Mouse (Mus musculus) embryonic facial prominence, embryonic 14.5 days (tissue): ENCODE results near the gene Susd6. TPM values are rescaled to one million over a fixed set of nuclear protein-coding genes. Genes with fewer than 3 reads are reported as not detected.

ENCODE experiments used
- ATAC-seq: fragments of 200-750 bp; cut with Nextera tagmentation; 2 replicates; pipeline ENCODE4 v1.8.0; 2017; ENCODE audit warnings: low read depth, moderate number of reproducible peaks, moderate TSS enrichment
- DNase-seq: peaks from one replicate; pipeline ENCODE4 v3.0.0-alpha.2; 2015; ENCODE audit warnings: low spot score
- H3K27ac ChIP-seq: fragments of 300-500 bp; sonication (generic); replicated peaks from 2 replicates; pipeline ENCODE4 v1.5.1; 2014; ENCODE audit warnings: low read depth, mild to moderate bottlenecking, low read length, moderate library complexity
- H3K27me3 ChIP-seq: fragments of 300-500 bp; sonication (generic); replicated peaks from 2 replicates; pipeline ENCODE4 v1.6.1; 2014; ENCODE audit warnings: low read length; ENCODE audit not compliant: control insufficient read depth, insufficient read depth
- H3K36me3 ChIP-seq: fragments of 300-500 bp; sonication (generic); 2 replicates; pipeline ENCODE4 v1.6.1; 2014; ENCODE audit warnings: low read length, mixed read lengths; ENCODE audit not compliant: control insufficient read depth, insufficient read depth
- H3K4me1 ChIP-seq: fragments of 300-500 bp; sonication (generic); 2 replicates; pipeline ENCODE4 v1.6.1; 2014; ENCODE audit warnings: antibody characterized with exemption, low read length; ENCODE audit not compliant: control insufficient read depth, insufficient read depth
- H3K4me2 ChIP-seq: fragments of 300-500 bp; sonication (generic); 2 replicates; pipeline ENCODE4 v1.6.1; 2014; ENCODE audit warnings: low read depth, mild to moderate bottlenecking, low read length, moderate library complexity, mixed read lengths
- H3K4me3 ChIP-seq: fragments of 300-500 bp; sonication (generic); 2 replicates; pipeline ENCODE4 v1.5.1; 2014; ENCODE audit warnings: low read depth, mild to moderate bottlenecking, low read length
- H3K9ac ChIP-seq: fragments of 300-500 bp; sonication (generic); 2 replicates; pipeline ENCODE4 v1.6.1; 2014; ENCODE audit warnings: low read depth, mild to moderate bottlenecking, low read length, moderate library complexity, mixed read lengths
- H3K9me3 ChIP-seq: fragments of 300-500 bp; sonication (generic); 2 replicates; pipeline ENCODE4 v1.6.1; 2016; ENCODE audit warnings: low read length; ENCODE audit not compliant: control insufficient read depth
- WGBS: fragments of 180-500 bp; shearing (Covaris S2); extraction: QIAGEN DNeasy Blood & Tissue Kit; methylation state at CpG from one replicate; pipeline ENCODE4 v1.1.7; 2014; 5-methylcytosine and 5-hydroxymethylcytosine counted together
- polyA plus RNA-seq: library from polyadenylated mRNA; unstranded; fragments of >200 nt; fragmentation: Nextera tagmentation; extraction: Ambion mirVana; gene quantifications from 2 replicates; pipeline ENCODE4 v1.2.1, GENCODE M21; 2014

The Susd6 gene
- polyA plus RNA-seq: 20.6 and 21.0 TPM in 2 replicates

DNA sequence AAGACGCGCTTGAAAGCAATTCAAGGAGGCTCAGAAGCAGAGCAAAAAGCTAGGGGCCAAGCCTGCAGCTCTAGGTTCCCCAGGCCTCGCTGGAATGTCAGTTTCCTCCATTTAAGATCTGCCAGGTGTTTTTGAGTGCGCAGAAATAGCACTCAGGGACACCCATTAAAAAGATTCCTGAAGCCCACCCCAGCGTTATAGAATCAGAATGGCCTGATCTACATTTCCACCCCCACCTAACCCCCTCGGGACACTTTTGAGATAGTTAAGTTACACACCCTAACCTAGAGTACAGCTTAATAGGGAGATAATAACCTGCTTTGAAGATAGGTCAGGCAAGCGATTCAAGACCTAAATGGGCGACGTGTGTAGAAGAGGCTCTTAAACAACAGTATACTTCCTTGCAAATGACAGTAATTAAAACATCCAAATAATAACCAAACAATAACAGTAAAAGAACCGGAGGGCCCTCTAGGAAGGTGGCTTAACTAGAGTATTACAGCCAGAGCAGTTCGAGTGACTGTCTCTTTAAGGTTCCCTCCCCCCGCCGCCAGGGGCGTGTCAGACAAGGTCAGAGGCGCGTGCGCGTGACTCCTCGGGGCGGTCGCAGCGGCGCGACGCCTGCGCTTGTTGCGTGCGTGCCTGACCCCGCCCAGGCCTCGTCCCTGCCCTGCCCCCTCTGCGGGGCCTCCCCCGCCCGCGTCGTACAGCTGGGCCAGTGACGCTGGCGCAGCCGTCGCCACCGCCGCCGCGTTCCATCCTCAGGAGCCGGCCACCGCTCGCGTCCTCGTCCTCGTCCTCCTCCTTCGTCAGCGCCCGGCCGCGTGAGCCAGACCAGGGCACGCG lies at the start of gene Susd6:
Gene Susd6 (plus strand): TSS at position 662 of the 846 bp plus-strand sequence.
- Histone ChIP-seq H3K9me3 (no peaks in the 10 kb centered on the region), H3K27me3 (no peaks in the 10 kb centered on the region), H3K4me3 (peak within 1 kb of the TSS; percentile 92), H3K4me2 (peak within 1 kb of the TSS; percentile 64), H3K27ac (peak within 1 kb of the TSS; percentile 92), H3K4me1 (peaks cover 16% of the 10 kb centered on the region), H3K9ac (peak within 1 kb of the TSS; percentile 85), H3K36me3 (0 out of 2 replicates have a peak, but pooled peaks cover 4% of the 10 kb centered on the region)
- peak; percentile 97 for ATAC-seq
- WGBS: 5% methylated on average over 30 of the region's 56 CpGs
- peak; percentile 99 for DNase-seq

- no peaks in the 10 kb centered on the region for H3K4me1 ChIP-seq
- H3K36me3 ChIP-seq: no peaks in the 10 kb centered on the region
- no peaks in the 10 kb centered on the region for H3K27me3 ChIP-seq
- H3K4me3 ChIP-seq: no peak overlapping the region
- no peak for ATAC-seq
- 76% methylated on average over 1 of the region's 1 CpGs for WGBS
- DNase-seq: no peak
- no peaks in the 10 kb centered on the region for H3K9me3 ChIP-seq
- no peak overlapping the region for H3K9ac ChIP-seq
- H3K27ac ChIP-seq: no peak overlapping the region
- no peak overlapping the region for H3K4me2 ChIP-seq
Observed at GRCm38 (mm10) chr12:80744614-80745013, 45.7 kb upstream of the Susd6 start.

DNA sequence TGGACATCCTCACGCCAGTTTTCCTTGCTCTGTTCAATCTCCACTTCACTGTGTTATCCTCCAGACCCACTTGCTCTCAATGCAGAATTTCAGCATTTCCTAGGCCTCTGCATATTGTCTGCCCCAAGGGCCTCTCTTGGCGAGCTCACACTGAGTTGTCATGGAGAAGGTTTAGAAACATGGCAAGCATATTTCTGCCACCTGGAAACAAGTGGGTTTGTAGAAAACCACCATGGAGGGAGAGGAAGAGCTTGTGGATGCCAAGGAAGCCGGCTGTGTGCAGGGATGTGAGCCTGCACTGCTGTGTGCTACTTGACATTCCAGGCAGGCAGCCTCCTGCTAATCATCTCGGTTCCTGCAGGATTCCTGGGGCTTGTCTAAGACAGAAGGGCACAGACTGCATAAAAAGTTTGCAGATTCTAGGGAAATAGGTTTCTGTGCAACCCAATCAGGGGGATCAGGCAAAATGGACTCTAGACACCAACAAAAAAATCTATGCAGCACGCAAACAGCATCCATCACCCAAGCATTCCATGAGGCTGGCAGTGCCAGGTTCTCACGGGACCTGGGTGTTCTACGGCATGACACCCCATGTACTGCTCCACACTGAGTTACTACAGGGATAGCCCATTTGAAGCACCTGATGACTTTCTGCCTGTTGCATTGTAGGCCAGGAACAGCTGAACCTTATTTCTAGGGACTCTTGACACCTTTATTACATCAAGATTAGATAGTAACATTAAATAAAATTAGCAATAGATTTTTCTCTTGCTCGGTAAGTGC lies 44.1 kb upstream of the Susd6 start:
- Histone ChIP-seq H3K36me3 (no peaks in the 10 kb centered on the region), H3K4me1 (no peaks in the 10 kb centered on the region), H3K4me3 (no peak overlapping the region), H3K9me3 (no peaks in the 10 kb centered on the region), H3K9ac (no peak overlapping the region; the same call in 1 of the 2 replicates), H3K4me2 (no peak overlapping the region), H3K27ac (peak overlapping the region; percentile 63), H3K27me3 (no peaks in the 10 kb centered on the region)
- DNase-seq (peak; percentile 66), ATAC-seq (peak; percentile 67; the same call in 1 of the 2 replicates)
- 53% methylated on average over 8 of the region's 8 CpGs for WGBS

DNA sequence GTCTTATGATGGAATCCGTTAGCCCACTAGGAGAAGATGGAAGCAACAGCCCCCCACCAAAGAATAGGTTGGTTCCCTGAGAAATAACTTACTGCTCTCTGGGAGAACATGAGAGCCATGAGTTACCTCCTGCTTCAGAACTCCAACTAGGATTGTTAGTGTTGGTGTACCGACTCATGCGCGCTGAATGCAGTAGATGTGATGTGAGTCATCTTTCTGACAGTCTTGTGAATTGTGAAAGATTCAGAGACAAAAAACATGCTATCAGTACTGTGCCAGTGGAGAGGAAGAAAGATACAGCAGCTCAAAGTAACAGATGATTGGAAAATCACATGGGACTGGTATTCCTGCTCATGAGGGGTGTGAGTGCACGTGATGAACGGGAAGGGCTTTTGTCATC lies 38.8 kb upstream of the Susd6 start:
- H3K27me3 ChIP-seq: peaks cover 14% of the 10 kb centered on the region
- no peaks in the 10 kb centered on the region for H3K4me1 ChIP-seq
- no peaks in the 10 kb centered on the region for H3K9me3 ChIP-seq
- H3K4me3 ChIP-seq: no peak overlapping the region
- WGBS: 91% methylated on average over 6 of the region's 6 CpGs
- no peak for DNase-seq
- no peak overlapping the region for H3K9ac ChIP-seq
- H3K36me3 ChIP-seq: no peaks in the 10 kb centered on the region
- no peak overlapping the region for H3K27ac ChIP-seq
- no peak for ATAC-seq
- no peak overlapping the region for H3K4me2 ChIP-seq

- H3K36me3 ChIP-seq: no peaks in the 10 kb centered on the region
- no peaks in the 10 kb centered on the region for H3K9me3 ChIP-seq
- H3K27me3 ChIP-seq: peaks cover 58% of the 10 kb centered on the region
- 6% methylated on average over 32 of the region's 122 CpGs for WGBS
- ATAC-seq: peak; percentile 83
- peak overlapping the region; percentile 97 for H3K4me2 ChIP-seq
- H3K4me3 ChIP-seq: peak overlapping the region; percentile 60
- peak overlapping the region; percentile 66 for H3K9ac ChIP-seq
- DNase-seq: peak; percentile 91
- H3K4me1 ChIP-seq: peaks cover 19% of the 10 kb centered on the region; the same call in 1 of the 2 replicates
- peak overlapping the region; percentile 48 for H3K27ac ChIP-seq
Observed at GRCm38 (mm10) chr12:80757751-80758558, 32.4 kb upstream of the Susd6 start.

DNA sequence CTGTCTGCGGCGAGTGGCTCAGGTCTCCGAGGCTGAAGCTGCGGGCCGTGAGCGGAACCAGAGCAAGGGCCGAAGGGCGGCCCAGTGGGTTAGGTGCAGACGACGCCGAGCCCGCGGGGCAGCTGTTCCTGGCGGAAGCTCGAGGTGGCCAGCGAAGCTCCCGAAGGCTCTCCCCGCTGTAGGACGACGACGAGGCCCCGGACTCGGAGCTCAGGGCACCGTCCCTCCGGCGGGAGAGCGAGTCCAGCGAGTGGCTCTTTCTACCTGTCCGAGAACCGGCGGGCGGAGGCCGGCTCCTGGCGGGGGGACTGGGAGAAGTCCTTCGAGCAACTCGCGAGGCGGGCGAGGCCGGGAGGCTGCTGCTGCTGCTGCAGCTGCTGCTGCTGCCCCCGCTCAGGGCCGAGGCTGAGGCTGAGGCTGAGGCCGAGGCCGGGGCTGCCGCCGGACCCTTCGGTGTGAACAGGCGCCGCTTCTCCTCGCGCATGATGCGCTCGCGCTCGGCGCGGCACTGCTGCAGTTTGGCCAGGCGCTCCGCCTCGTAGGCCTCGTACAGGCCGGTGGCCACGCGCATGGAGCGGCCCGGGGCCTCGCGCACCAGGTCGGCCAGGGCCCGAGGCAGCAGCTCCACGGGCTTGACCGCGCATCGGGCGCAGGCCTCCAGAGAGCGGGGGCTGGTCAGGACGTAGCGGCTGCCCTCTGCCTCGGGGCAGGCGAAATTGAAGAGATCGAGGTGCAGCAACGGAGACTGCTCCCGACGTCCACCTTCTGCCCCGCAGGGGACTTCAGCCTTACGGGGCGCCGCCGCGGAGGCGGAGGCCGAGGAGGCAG lies 31.5 kb upstream of the Susd6 start:
- Histone ChIP-seq H3K4me1 (peaks cover 19% of the 10 kb centered on the region; the same call in 1 of the 2 replicates), H3K4me3 (peak overlapping the region; percentile 60), H3K36me3 (no peaks in the 10 kb centered on the region), H3K9me3 (no peaks in the 10 kb centered on the region), H3K4me2 (peak overlapping the region; percentile 97), H3K9ac (peak overlapping the region; percentile 66), H3K27me3 (peaks cover 58% of the 10 kb centered on the region), H3K27ac (no peak overlapping the region)
- WGBS: 4% methylated on average over 33 of the region's 92 CpGs
- ATAC-seq: peak; percentile 12; the same call in 1 of the 2 replicates
- no peak for DNase-seq

DNA sequence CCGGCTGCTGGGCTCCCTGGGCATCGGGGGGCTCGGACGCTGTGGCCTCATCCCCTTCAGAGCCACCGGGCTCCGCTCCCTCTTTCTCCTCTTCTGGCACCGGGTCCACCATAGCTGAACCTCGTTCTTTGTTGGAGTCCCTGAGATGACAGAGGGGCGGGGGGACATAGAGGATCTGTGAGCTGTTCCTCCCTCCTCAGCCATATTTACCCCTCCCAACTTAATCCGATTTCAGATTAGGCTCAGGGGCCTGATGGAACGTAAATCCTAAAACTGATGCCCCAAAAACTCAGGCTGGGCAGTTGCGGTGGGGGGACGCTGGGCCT lies 31.0 kb upstream of the Susd6 start:
- DNase-seq (no peak), ATAC-seq (no peak)
- 5% methylated on average over 8 of the region's 13 CpGs for WGBS
- Histone ChIP-seq H3K36me3 (no peaks in the 10 kb centered on the region), H3K9ac (peak overlapping the region; percentile 66), H3K4me2 (peak overlapping the region; percentile 97), H3K9me3 (no peaks in the 10 kb centered on the region), H3K27ac (no peak overlapping the region), H3K4me3 (peak overlapping the region; percentile 60), H3K27me3 (peaks cover 58% of the 10 kb centered on the region), H3K4me1 (peaks cover 19% of the 10 kb centered on the region; the same call in 1 of the 2 replicates)
